Mouse (Mus musculus) left cerebral cortex, adult 18-20 months (tissue): ENCODE data around the gene Grin2c. TPM values are rescaled to one million over a fixed set of nuclear protein-coding genes. Genes with fewer than 3 reads are reported as not detected.

ENCODE experiments used
- DNase-seq, 2 experiments: peaks; one replicate each; pipeline ENCODE4 v3.0.0; 2021 to 2022; ENCODE audit warnings: low spot score in 2 of 2, mixed read lengths in 1 of 2
- long read RNA-seq, 2 experiments: library from polyadenylated mRNA; stranded (forward); transcript quantifications; one replicate each; pipeline ENCODE4 v2.0.0; 2021
- total RNA-seq, 2 experiments: library from RNA; stranded (reverse); gene quantifications; 2 replicates each; pipeline ENCODE4 v1.2.3; 2021

The Grin2c gene
- 10 to 100 TPM; 33.8 to 35.7 TPM for total RNA-seq
- long read RNA-seq, experiment 1, partial matches to known transcripts = 15 of 34 reads
- long read RNA-seq, experiment 1, other reads (novel, unspliced or antisense) = 19 of 34 reads
- long read RNA-seq, experiment 2, partial matches to known transcripts = 15 of 28 reads
- long read RNA-seq, experiment 2, other reads (novel, unspliced or antisense) = 13 of 28 reads

- DNase-seq = no peak
These were observed at the start of gene Grin2c for GRCm38 (mm10) chr11:115267061-115267883. Gene Grin2c, minus strand, starts transcription at chr11:115267243.

GRCm38 (mm10) chr11:115314249-115314648 lies 47.2 kb upstream of the Grin2c start:
- DNase-seq = no peak

- no peak for DNase-seq
These were observed 41.7 kb upstream of the Grin2c start for GRCm38 (mm10) chr11:115308781-115309180.

GRCm38 (mm10) chr11:115306863-115307262 lies 39.8 kb upstream of the Grin2c start, which contains the start of gene Otop2:
Gene Otop2, plus strand, starts transcription at chr11:115307163.
- no peak for DNase-seq

GRCm38 (mm10) chr11:115303167-115303566 lies 36.1 kb upstream of the Grin2c start:
- DNase-seq = no peak

- DNase-seq = no peak
These were observed 34.3 kb upstream of the Grin2c start for GRCm38 (mm10) chr11:115301351-115301750.

GRCm38 (mm10) chr11:115300745-115301144 lies 33.7 kb upstream of the Grin2c start:
- DNase-seq = no peak

GRCm38 (mm10) chr11:115298160-115298559 lies 31.1 kb upstream of the Grin2c start:
- DNase-seq = no peak

- peak; percentile 66 to 76 for DNase-seq
These were observed 30.3 kb upstream of the Grin2c start, which contains the start of gene Fads6 for GRCm38 (mm10) chr11:115297214-115297826. Gene Fads6, minus strand, starts transcription at chr11:115297663.

GRCm38 (mm10) chr11:115296471-115297210 lies 29.6 kb upstream of the Grin2c start:
- no peak for DNase-seq

GRCm38 (mm10) chr11:115295939-115296338 lies 28.9 kb upstream of the Grin2c start:
- DNase-seq = no peak

- DNase-seq = no peak
These were observed 25.8 kb upstream of the Grin2c start for GRCm38 (mm10) chr11:115292631-115293375.

GRCm38 (mm10) chr11:115291503-115291902 lies 24.5 kb upstream of the Grin2c start:
- DNase-seq = no peak

GRCm38 (mm10) chr11:115290919-115291318 lies 23.9 kb upstream of the Grin2c start:
- DNase-seq = no peak

- no peak for DNase-seq
These were observed 23.3 kb upstream of the Grin2c start for GRCm38 (mm10) chr11:115290314-115290713.

- DNase-seq = no peak
These were observed 22.8 kb upstream of the Grin2c start for GRCm38 (mm10) chr11:115289885-115290284.

- no peak for DNase-seq
These were observed 21.3 kb upstream of the Grin2c start for GRCm38 (mm10) chr11:115288305-115288704.

- DNase-seq = no peak
These were observed 20.3 kb upstream of the Grin2c start for GRCm38 (mm10) chr11:115287386-115287785.

- DNase-seq = no peak
These were observed 19.4 kb upstream of the Grin2c start for GRCm38 (mm10) chr11:115286201-115286993.

GRCm38 (mm10) chr11:115285282-115285681 lies 18.2 kb upstream of the Grin2c start:
- DNase-seq = no peak
